Mouse (Mus musculus) heart, adult 8-10 months (tissue): Measurements from ENCODE around the gene Amt. TPM values are rescaled to one million over a fixed set of nuclear protein-coding genes. Genes with fewer than 3 reads are reported as not detected.
"Not testable (repeated sequence)": the region's sequence is repeated elsewhere in the genome, so short reads cannot be mapped to it uniquely, and the experiment has no call there.

Source experiments
- DNase-seq: peaks from one replicate; pipeline ENCODE4 v3.0.0; 2022; ENCODE audit warnings: low spot score
- total RNA-seq, 4 experiments: library from RNA; stranded (reverse); gene quantifications; 2 replicates each; pipeline ENCODE4 v1.2.4; 2022

The Amt gene
- total RNA-seq, 4 experiments from 2014 or later = 3.8 to 6.5 (median 4.9) TPM

- peak; percentile 93 for DNase-seq
Measured at GRCm38 (mm10) chr9:108280071-108280828, 16.4 kb upstream of the Amt start.

- peak; percentile 79 for DNase-seq
Measured at GRCm38 (mm10) chr9:108284410-108284809, 12.2 kb upstream of the Amt start.

GRCm38 (mm10) chr9:108287526-108288238, 9.0 kb upstream of the Amt start:
- not testable (repeated sequence) for DNase-seq

- DNase-seq = no peak
Measured at GRCm38 (mm10) chr9:108289347-108289746, 7.3 kb upstream of the Amt start.

- DNase-seq = peak; percentile 96
Measured at GRCm38 (mm10) chr9:108290016-108290750, 6.5 kb upstream of the Amt start, which contains the start of gene Nicn1. Nicn1 (plus strand) TSS chr9:108290429.

- no peak for DNase-seq
Measured at GRCm38 (mm10) chr9:108290773-108291172, 5.9 kb upstream of the Amt start.

GRCm38 (mm10) chr9:108301853-108302252, 5.2 kb downstream of the Amt start:
- no peak for DNase-seq

- peak; percentile 44 for DNase-seq
Measured at GRCm38 (mm10) chr9:108304716-108305115, 8.1 kb downstream of the Amt start.

- DNase-seq = no peak
Measured at GRCm38 (mm10) chr9:108305170-108305569, 8.5 kb downstream of the Amt start.

GRCm38 (mm10) chr9:108305629-108306520, 9.2 kb downstream of the Amt start, which contains the start of the genes Rhoa and Tcta:
Rhoa (plus strand) TSS chr9:108306129.
Tcta (minus strand) TSS chr9:108306160.
- peak; percentile 100 for DNase-seq

- DNase-seq = no peak
Measured at GRCm38 (mm10) chr9:108306571-108306980, 9.9 kb downstream of the Amt start.

GRCm38 (mm10) chr9:108307021-108307807, 10.6 kb downstream of the Amt start:
- peak; percentile 12 for DNase-seq

- DNase-seq = no peak
Measured at GRCm38 (mm10) chr9:108308141-108308540, 11.5 kb downstream of the Amt start.

- DNase-seq = no peak
Measured at GRCm38 (mm10) chr9:108317572-108317971, 20.9 kb downstream of the Amt start.

GRCm38 (mm10) chr9:108318462-108318861, 21.8 kb downstream of the Amt start:
- no peak for DNase-seq

GRCm38 (mm10) chr9:108322054-108322453, 25.4 kb downstream of the Amt start:
- DNase-seq = not testable (repeated sequence)

GRCm38 (mm10) chr9:108324784-108325183, 28.1 kb downstream of the Amt start:
- DNase-seq = no peak

GRCm38 (mm10) chr9:108325811-108326210, 29.2 kb downstream of the Amt start:
- no peak for DNase-seq

GRCm38 (mm10) chr9:108337848-108338550, 41.3 kb downstream of the Amt start:
- DNase-seq = no peak

GRCm38 (mm10) chr9:108338551-108338885, 41.9 kb downstream of the Amt start:
- DNase-seq = no peak
